Mouse (Mus musculus) embryo, embryonic 10.5 days (tissue): ENCODE data around the gene Atg2b.
A peak's percentile ranks its signal among the peaks of the same experiment; 100 is the strongest.

ENCODE experiments used
- DNase-seq: peaks from one replicate; pipeline ENCODE4 v3.0.0-alpha.2; 2015; ENCODE audit warnings: low spot score

Atg2b gene

GRCm38 (mm10) chr12:105683933-105684901 is 794 bp downstream of the Atg2b start, which contains the start of gene Gskip:
Gskip (plus strand) TSS chr12:105684829.
- DNase-seq, result peak; percentile 64

- no peak for DNase-seq
Measured at GRCm38 (mm10) chr12:105678762-105679161, 6.2 kb downstream of the Atg2b start.

- no peak for DNase-seq
Measured at GRCm38 (mm10) chr12:105678211-105678610, 6.8 kb downstream of the Atg2b start.

- no peak for DNase-seq
Measured at GRCm38 (mm10) chr12:105676274-105676673, 8.7 kb downstream of the Atg2b start.

- DNase-seq, result no peak
Measured at GRCm38 (mm10) chr12:105655850-105656249, 29.2 kb downstream of the Atg2b start.

GRCm38 (mm10) chr12:105642770-105643321 is 42.2 kb downstream of the Atg2b start:
- DNase-seq, result no peak

GRCm38 (mm10) chr12:105637554-105637953 is 47.5 kb downstream of the Atg2b start:
- peak; percentile 13 for DNase-seq

- no peak for DNase-seq
Measured at GRCm38 (mm10) chr12:105636551-105636950, 48.5 kb downstream of the Atg2b start.

GRCm38 (mm10) chr12:105634374-105635067 is 50.5 kb downstream of the Atg2b start:
- no peak for DNase-seq

- DNase-seq, result peak; percentile 5
Measured at GRCm38 (mm10) chr12:105625798-105626197, 59.2 kb downstream of the Atg2b start.

- no peak for DNase-seq
Measured at GRCm38 (mm10) chr12:105622981-105623539, 62.0 kb downstream of the Atg2b start.

GRCm38 (mm10) chr12:105622048-105622447 is 63.0 kb downstream of the Atg2b start:
- DNase-seq, result no peak

- no peak for DNase-seq
Measured at GRCm38 (mm10) chr12:105613559-105613958, 71.5 kb downstream of the Atg2b start.

- peak; percentile 90 for DNase-seq
Measured at GRCm38 (mm10) chr12:105611748-105612147, 73.3 kb downstream of the Atg2b start.

GRCm38 (mm10) chr12:105611045-105611444 is 74.0 kb downstream of the Atg2b start:
- DNase-seq, result no peak

GRCm38 (mm10) chr12:105606881-105607280 is 78.1 kb downstream of the Atg2b start:
- DNase-seq, result no peak

- DNase-seq, result peak; percentile 65
Measured at GRCm38 (mm10) chr12:105605212-105605611, 79.8 kb downstream of the Atg2b start.

- DNase-seq, result no peak
Measured at GRCm38 (mm10) chr12:105603904-105604303, 81.1 kb downstream of the Atg2b start.

- DNase-seq, result no peak
Measured at GRCm38 (mm10) chr12:105602581-105603210, 82.3 kb downstream of the Atg2b start, which contains the start of gene Bdkrb1. Bdkrb1 (plus strand) TSS chr12:105603085.

- no peak for DNase-seq
Measured at GRCm38 (mm10) chr12:105601586-105601985, 83.4 kb downstream of the Atg2b start.

GRCm38 (mm10) chr12:105599098-105599497 is 85.9 kb downstream of the Atg2b start:
- DNase-seq, result peak; percentile 18

- DNase-seq, result no peak
Measured at GRCm38 (mm10) chr12:105598503-105598902, 86.5 kb downstream of the Atg2b start.
